In genomic region chr5:151251656-151252055, GRCm38 (mm10) we compare ENCODE assay signal across 32 mouse cellular contexts. TPM values are rescaled to one million over a fixed set of nuclear protein-coding genes. Genes with fewer than 3 reads are reported as not detected.
DNase-seq lines count a peak whose midpoint lies in the region; ATAC-seq and TF ChIP-seq lines count a peak whose summit lies in the region.
"Had no signal": no experiment of that assay in that cellular context is flagged by ENCODE, and none has a peak within 500 bp of the region (broad histone marks: within the 10 kb centered on the region; RNA-seq: fewer than 3 reads in every experiment).

No protein-coding gene starts in this region.

- POLR2A ChIA-PET in Patski (lab: Charles Lee) = no interaction called here

- CTCF ChIA-PET in Patski (lab: Charles Lee) = interaction anchor here (0.9 to 1.8 kb wide), 6 partner anchors 10 to 112 kb away, joined by 3 to 5 read pairs (median 4); no protein-coding TSS in a partner anchor

- WGBS in lung, embryonic 14.5 days = 67% methylated on average over 8 of the region's 8 CpGs
- 77% methylated on average over 8 of the region's 8 CpGs for WGBS in lung, adult 2 months
- WGBS in liver, embryonic 11.5 days = 82% methylated on average over 8 of the region's 8 CpGs

- in situ Hi-C loops in Patski (cut with MboI; ENCODE audit: low pct_unique_long_range_greater_than_20kb) = no loop called here

- no peak overlapping the region for H3K4me3 ChIP-seq in lung, embryonic 14.5 days (ENCODE audit: low read depth, low read length)
- no peak overlapping the region for H3K4me3 ChIP-seq in lung, adult 2 months (replicated peaks; ENCODE audit: extremely low read depth, low read depth, low read length)
- no peak overlapping the region for H3K4me3 ChIP-seq in liver, embryonic 11.5 days (ENCODE audit: low read depth, low read length)
- H3K4me3 ChIP-seq: embryonic facial prominence, embryonic 13.5 days; forebrain, embryonic 10.5 days; forebrain, embryonic 15.5 days; heart, embryonic 12.5 days; liver, embryonic 15.5 days; midbrain, embryonic 10.5 days; midbrain, embryonic 15.5 days; stomach, embryonic 15.5 days had no signal

- H3K36me3 ChIP-seq in lung, embryonic 14.5 days (ENCODE audit: insufficient read depth) = no peaks in the 10 kb centered on the region
- H3K36me3 ChIP-seq in liver, embryonic 11.5 days (ENCODE audit: control insufficient read depth, insufficient read depth, low read length) = no peaks in the 10 kb centered on the region
- H3K36me3 ChIP-seq: embryonic facial prominence, embryonic 13.5 days; forebrain, embryonic 10.5 days; forebrain, embryonic 15.5 days; heart, embryonic 12.5 days; liver, embryonic 15.5 days; midbrain, embryonic 10.5 days; midbrain, embryonic 15.5 days; stomach, embryonic 15.5 days had no signal

- ATAC-seq in lung, embryonic 14.5 days (ENCODE audit: insufficient read depth) = 0 out of 2 replicates have a peak, but pooled peaks have one; percentile 26
- ATAC-seq in Patski = peak; percentile 82
- ATAC-seq in liver, embryonic 11.5 days (replicated peaks; ENCODE audit: low FRiP score) = no peak
- ATAC-seq: forebrain, embryonic 15.5 days; midbrain, embryonic 15.5 days had no signal

- no peaks in the 10 kb centered on the region for H3K4me1 ChIP-seq in lung, embryonic 14.5 days (ENCODE audit: insufficient read depth)
- H3K4me1 ChIP-seq in lung, adult 2 months (ENCODE audit: control insufficient read depth, insufficient read depth, low read length) = peaks cover 10% of the 10 kb centered on the region
- H3K4me1 ChIP-seq in liver, embryonic 11.5 days (replicated peaks; ENCODE audit: control insufficient read depth, insufficient read depth, low read length) = peaks cover 10% of the 10 kb centered on the region
- H3K4me1 ChIP-seq: embryonic facial prominence, embryonic 13.5 days; forebrain, embryonic 15.5 days; midbrain, embryonic 10.5 days; midbrain, embryonic 15.5 days had no signal

- no peak for TF ChIP-seq CTCF in lung, embryonic 14.5 days (IDR thresholded peaks at IDR 0.05; ENCODE audit: low read depth)
- TF ChIP-seq CTCF in lung, adult 2 months (IDR thresholded peaks at IDR 0.05; ENCODE audit: insufficient read depth, low read length) = no peak
- TF ChIP-seq CTCF in Patski (IDR thresholded peaks at IDR 0.05) = no peak

- TF ChIP-seq POLR2A in lung, adult 2 months (IDR thresholded peaks at IDR 0.05; ENCODE audit: borderline replicate concordance, extremely low read depth, low read depth, low read length) = no peak

- no peaks in the 10 kb centered on the region for H3K27me3 ChIP-seq in lung, embryonic 14.5 days (ENCODE audit: insufficient read depth, low read length)
- H3K27me3 ChIP-seq in Patski = no peaks in the 10 kb centered on the region
- no peaks in the 10 kb centered on the region for H3K27me3 ChIP-seq in liver, embryonic 11.5 days (replicated peaks; ENCODE audit: control insufficient read depth, insufficient read depth, low read length)
- H3K27me3 ChIP-seq: embryonic facial prominence, embryonic 13.5 days; forebrain, embryonic 15.5 days; liver, embryonic 15.5 days; midbrain, embryonic 15.5 days; stomach, embryonic 15.5 days had no signal

- H3K4me2 ChIP-seq in lung, embryonic 14.5 days = no peak overlapping the region
- H3K4me2 ChIP-seq in liver, embryonic 11.5 days = no peak overlapping the region
- H3K4me2 ChIP-seq: embryonic facial prominence, embryonic 13.5 days; forebrain, embryonic 15.5 days; liver, embryonic 15.5 days; stomach, embryonic 15.5 days had no signal

- no peaks in the 10 kb centered on the region for H3K9me3 ChIP-seq in lung, embryonic 14.5 days (ENCODE audit: low read depth, low read length)
- H3K9me3 ChIP-seq in liver, embryonic 11.5 days (ENCODE audit: control insufficient read depth, low read length) = no peaks in the 10 kb centered on the region
- H3K9me3 ChIP-seq: embryonic facial prominence, embryonic 13.5 days; forebrain, embryonic 10.5 days; forebrain, embryonic 15.5 days; heart, embryonic 12.5 days; liver, embryonic 15.5 days; midbrain, embryonic 10.5 days; midbrain, embryonic 15.5 days; stomach, embryonic 15.5 days had no signal

- DNase-seq in lung, embryonic 14.5 days = peak; percentile 21
- DNase-seq in lung, adult 2 months = no peak
- peak; percentile 22 for DNase-seq in CD4-positive, CD25-positive, alpha-beta regulatory T cell, adult 2 months (ENCODE audit: low read depth, low spot score)
- DNase-seq in Patski (ENCODE audit: low read depth, low spot score) = no peak
- DNase-seq in liver, embryonic 11.5 days (ENCODE audit: low spot score) = no peak
- DNase-seq in gastrocnemius, postnatal 10 days = no peak
- DNase-seq in cerebellum, postnatal 4 days (ENCODE audit: low spot score in 2 of 2) = no peak
- DNase-seq: adrenal gland, postnatal 10 days; cerebellum, adult 11 months; cerebellum, adult 9-11 months; gastrocnemius, postnatal 36 days; heart, adult 18-20 months; heart, postnatal 4 days; kidney, adult 8-10 months; kidney, postnatal 10 days; layer of hippocampus, adult 9-11 months; liver; right cerebral cortex, postnatal 25 days; thymus, postnatal 25 days had no signal

- H3K27ac ChIP-seq in lung, embryonic 14.5 days (ENCODE audit: low read depth) = no peak overlapping the region
- H3K27ac ChIP-seq in liver, embryonic 11.5 days (ENCODE audit: low read depth, low read length) = no peak overlapping the region
- H3K27ac ChIP-seq: embryonic facial prominence, embryonic 13.5 days; forebrain, embryonic 10.5 days; forebrain, embryonic 15.5 days; hindbrain, embryonic 14.5 days; liver, embryonic 15.5 days; midbrain, embryonic 15.5 days; stomach, embryonic 15.5 days had no signal

- no peak overlapping the region for H3K9ac ChIP-seq in lung, embryonic 14.5 days
- no peak overlapping the region for H3K9ac ChIP-seq in liver, embryonic 11.5 days (ENCODE audit: low read depth, low read length)
- H3K9ac ChIP-seq: embryonic facial prominence, embryonic 13.5 days; forebrain, embryonic 15.5 days; heart, embryonic 12.5 days; hindbrain, embryonic 14.5 days; liver, embryonic 15.5 days; midbrain, embryonic 15.5 days; stomach, embryonic 15.5 days had no signal

RNA-seq across cellular contexts. Expression of gene Stard13, which starts 18.0 kb away (rescaled TPM):
- 14.4 and 14.5 TPM in 2 replicates for polyA plus RNA-seq in lung, embryonic 14.5 days (2014; fragmentation: Nextera tagmentation; extraction: Ambion mirVana)
- polyA plus RNA-seq in lung, adult 2 months (2012; rRNA removed) = 45.6 and 57.3 TPM in 2 replicates
- 59.4 TPM for polyA plus RNA-seq in Patski (2021)
- 2.3 and 2.8 TPM in 2 replicates for polyA plus RNA-seq in liver, embryonic 11.5 days (2014; fragmentation: Nextera tagmentation; extraction: Ambion mirVana)
- total RNA-seq in gastrocnemius, postnatal 10 days (2021) = 10 to 100 TPM; 19.1 to 26.0 TPM
- total RNA-seq: megakaryocyte progenitor cell, adult 5-6 weeks; MEL; neutrophil, adult 5-6 weeks had no signal
- polyA plus RNA-seq: activated CD4-positive, CD25-positive, alpha-beta regulatory T cell, adult 4 months had no signal

Comparison
In these comparisons a context has a peak if more than half of its experiments do, and no peak if none do; other contexts are left out.
1. DNase-seq: peak in lung, embryonic 14.5 days (single experiment) and CD4-positive, CD25-positive, alpha-beta regulatory T cell, adult 2 months (single experiment); none in lung, adult 2 months (single experiment), Patski (single experiment), liver, embryonic 11.5 days (single experiment), gastrocnemius, postnatal 10 days (single experiment) and cerebellum, postnatal 4 days (0 of 2).